Mouse (Mus musculus) heart, embryonic 13.5 days (tissue): ENCODE results near the gene Procr. TPM values are rescaled to one million over a fixed set of nuclear protein-coding genes. Genes with fewer than 3 reads are reported as not detected.
A peak's percentile ranks its signal among the peaks of the same experiment; 100 is the strongest.

Experiments
- ATAC-seq: fragments of 200-750 bp; cut with Nextera tagmentation; 2 replicates; pipeline ENCODE4 v1.8.0; 2017; ENCODE audit warnings: moderate TSS enrichment; ENCODE audit not compliant: insufficient number of reproducible peaks, low FRiP score, low TSS enrichment; ENCODE audit errors: extremely low read depth
- H3K27ac ChIP-seq: fragments of 300-500 bp; sonication (generic); replicated peaks from 2 replicates; pipeline ENCODE4 v1.5.1; 2015; ENCODE audit warnings: moderate library complexity, mild to moderate bottlenecking, inconsistent platforms
- H3K27me3 ChIP-seq: fragments of 300-500 bp; sonication (generic); replicated peaks from 2 replicates; pipeline ENCODE4 v1.6.1; 2015; ENCODE audit warnings: mild to moderate bottlenecking, inconsistent platforms
- H3K36me3 ChIP-seq: fragments of 300-500 bp; sonication (generic); 2 replicates; pipeline ENCODE4 v1.6.1; 2015; ENCODE audit warnings: mild to moderate bottlenecking, inconsistent platforms
- H3K4me1 ChIP-seq: fragments of 300-500 bp; sonication (generic); 2 replicates; pipeline ENCODE4 v1.6.1; 2015; ENCODE audit warnings: inconsistent platforms
- H3K4me2 ChIP-seq: fragments of 300-500 bp; sonication (generic); 2 replicates; pipeline ENCODE4 v1.6.1; 2015; ENCODE audit warnings: inconsistent platforms, mild to moderate bottlenecking, moderate library complexity
- H3K4me3 ChIP-seq: fragments of 300-500 bp; sonication (generic); 2 replicates; pipeline ENCODE4 v1.5.1; 2015; ENCODE audit warnings: moderate library complexity, mild to moderate bottlenecking, inconsistent platforms
- H3K9ac ChIP-seq: fragments of 300-500 bp; sonication (generic); 2 replicates; pipeline ENCODE4 v1.6.1; 2015; ENCODE audit warnings: inconsistent platforms, mild to moderate bottlenecking, moderate library complexity
- H3K9me3 ChIP-seq: fragments of 300-500 bp; sonication (generic); 2 replicates; pipeline ENCODE4 v1.6.1; 2016; ENCODE audit warnings: inconsistent platforms
- WGBS: fragments of 180-500 bp; shearing (Covaris S2); methylation state at CpG from one replicate; pipeline ENCODE4 v1.1.7; 2015; ENCODE audit warnings: mixed read lengths; 5-methylcytosine and 5-hydroxymethylcytosine counted together
- polyA plus RNA-seq: library from polyadenylated mRNA; unstranded; fragments of >200 nt; fragmentation: Nextera tagmentation; extraction: Ambion mirVana; gene quantifications from 2 replicates; pipeline ENCODE4 v1.2.1, GENCODE M21; 2015

The Procr gene
- 9.0 and 9.1 TPM in 2 replicates for polyA plus RNA-seq

DNA sequence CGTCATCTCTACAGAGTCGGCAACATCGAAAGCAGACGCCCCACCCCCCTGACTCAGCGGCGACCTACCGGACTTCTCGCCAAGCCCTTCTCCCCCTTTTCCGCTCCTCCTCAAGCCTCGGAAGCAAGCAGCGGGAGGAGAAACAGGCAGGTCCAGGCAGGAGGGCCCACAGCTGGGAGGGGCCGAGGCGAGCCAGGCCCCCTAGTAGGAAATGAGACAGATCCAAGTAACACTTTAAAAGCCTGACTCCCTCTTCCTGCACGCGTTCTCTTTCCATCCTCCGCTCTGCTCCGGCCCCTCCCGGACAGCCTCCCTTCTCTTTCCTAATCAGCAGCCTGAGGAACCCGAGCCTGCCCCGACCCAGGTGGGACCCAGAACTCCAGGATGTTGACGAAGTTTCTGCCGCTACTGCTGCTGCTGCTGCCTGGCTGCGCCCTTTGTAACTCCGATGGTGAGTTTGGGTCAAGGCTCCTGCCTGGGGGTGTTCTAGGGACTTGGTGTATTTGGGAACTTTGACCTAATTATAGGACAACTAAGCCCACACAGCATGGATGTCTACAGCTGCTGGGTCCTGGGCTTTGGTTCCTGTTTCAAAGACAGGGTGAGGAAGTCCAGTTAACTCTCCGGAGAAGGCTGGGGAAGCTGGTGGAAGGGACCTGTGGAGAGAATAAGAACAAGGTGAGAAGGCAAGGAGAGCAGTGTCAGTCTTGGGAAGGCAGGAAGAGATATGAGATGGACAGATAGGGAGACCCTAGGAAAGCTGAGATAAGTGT lies at the start of gene Procr:
Gene Procr (plus strand): TSS at position 104 of the 773 bp plus-strand sequence.
- no peaks in the 10 kb centered on the region for H3K36me3 ChIP-seq
- WGBS: 2% methylated on average over 25 of the region's 25 CpGs
- H3K4me2 ChIP-seq: peak within 1 kb of the TSS; percentile 83
- no peaks in the 10 kb centered on the region for H3K9me3 ChIP-seq
- peaks cover 26% of the 10 kb centered on the region for H3K27me3 ChIP-seq
- H3K4me1 ChIP-seq: peaks cover 9% of the 10 kb centered on the region
- peak within 1 kb of the TSS; percentile 53 for H3K4me3 ChIP-seq
- H3K9ac ChIP-seq: peak within 1 kb of the TSS; percentile 73
- peak; percentile 59; the same call in 1 of the 2 replicates for ATAC-seq
- peak within 1 kb of the TSS; percentile 39; the same call in 1 of the 2 replicates for H3K27ac ChIP-seq

DNA sequence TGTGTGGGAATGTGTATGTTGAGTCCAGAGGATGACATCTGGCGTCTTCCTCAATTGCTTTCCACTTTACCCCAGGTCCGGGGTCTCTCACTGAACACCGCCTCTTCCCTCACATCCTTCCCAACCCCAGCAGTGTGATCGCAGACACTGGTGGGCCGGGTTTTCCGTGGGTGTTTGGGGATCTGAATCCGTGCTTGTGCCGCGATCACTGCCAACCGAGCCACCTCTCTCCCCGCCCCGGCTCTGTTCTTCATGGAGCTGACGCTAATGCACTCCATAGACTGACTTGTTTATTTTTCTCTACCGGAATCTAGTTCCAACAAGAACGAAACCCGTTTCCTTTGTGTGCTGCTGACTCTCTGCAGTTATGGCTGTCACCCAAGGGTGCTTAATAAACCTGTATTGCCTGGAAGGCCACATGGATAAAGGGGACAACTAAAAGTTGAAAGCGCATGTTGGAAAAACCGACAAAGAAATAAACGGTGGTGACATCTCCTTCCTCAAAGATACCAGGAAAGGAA lies 49.5 kb upstream of the Procr start:
- H3K4me1 ChIP-seq: peaks cover 4% of the 10 kb centered on the region; the same call in 1 of the 2 replicates
- H3K27me3 ChIP-seq: no peaks in the 10 kb centered on the region
- H3K36me3 ChIP-seq: peaks cover 47% of the 10 kb centered on the region
- H3K9ac ChIP-seq: no peak overlapping the region
- no peak overlapping the region for H3K4me3 ChIP-seq
- H3K9me3 ChIP-seq: no peaks in the 10 kb centered on the region
- ATAC-seq: no peak
- WGBS: 82% methylated on average over 19 of the region's 19 CpGs
- H3K4me2 ChIP-seq: no peak overlapping the region
- H3K27ac ChIP-seq: no peak overlapping the region

DNA sequence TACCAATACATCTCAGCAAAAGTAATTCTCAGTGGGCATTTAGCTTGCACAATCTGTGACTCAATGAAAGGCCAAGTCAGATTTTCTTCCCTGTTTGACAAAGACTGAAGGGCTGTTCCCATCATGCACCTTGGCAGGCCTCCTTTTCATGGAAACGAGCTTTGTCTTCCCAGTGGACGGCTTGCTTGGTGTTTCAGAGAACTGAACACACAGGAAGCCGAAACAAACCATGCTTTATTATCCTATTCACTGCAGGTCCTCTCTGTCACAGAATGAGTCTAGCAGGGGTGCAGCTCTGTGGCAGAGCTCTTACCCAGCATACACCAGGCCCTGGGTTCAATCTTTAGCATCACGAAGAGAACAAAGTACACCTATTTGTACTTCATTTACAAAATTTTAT lies 47.3 kb upstream of the Procr start:
- H3K27ac ChIP-seq: no peak overlapping the region
- peaks cover 59% of the 10 kb centered on the region for H3K36me3 ChIP-seq
- 71% methylated on average over 4 of the region's 4 CpGs for WGBS
- no peak for ATAC-seq
- no peak overlapping the region for H3K4me3 ChIP-seq
- no peaks in the 10 kb centered on the region for H3K9me3 ChIP-seq
- peaks cover 11% of the 10 kb centered on the region; the same call in 1 of the 2 replicates for H3K4me1 ChIP-seq
- H3K27me3 ChIP-seq: no peaks in the 10 kb centered on the region
- H3K9ac ChIP-seq: no peak overlapping the region
- no peak overlapping the region for H3K4me2 ChIP-seq

DNA sequence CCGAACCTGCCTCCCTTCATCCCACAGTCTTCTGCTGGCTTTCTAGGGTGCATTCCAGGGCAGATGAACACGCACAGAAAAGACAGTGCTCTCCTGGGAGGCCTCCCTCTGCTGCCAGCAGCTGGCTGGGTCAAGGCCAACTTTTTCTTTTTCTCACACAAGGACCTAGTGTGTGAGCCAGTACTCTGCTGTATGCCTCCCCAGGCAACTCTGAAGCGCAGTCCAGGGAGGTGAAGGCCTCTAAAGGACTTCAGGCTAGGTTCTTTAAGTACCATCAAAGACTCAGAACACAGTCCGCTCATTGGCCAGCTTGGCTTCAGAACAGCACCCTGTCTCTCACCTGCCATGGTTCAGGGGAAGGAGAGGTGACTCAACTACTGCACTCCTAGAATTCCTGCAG lies 43.7 kb upstream of the Procr start:
- no peak overlapping the region for H3K27ac ChIP-seq
- H3K4me1 ChIP-seq: peaks cover 11% of the 10 kb centered on the region; the same call in 1 of the 2 replicates
- no peak overlapping the region for H3K9ac ChIP-seq
- H3K4me2 ChIP-seq: no peak overlapping the region
- H3K36me3 ChIP-seq: peaks cover 81% of the 10 kb centered on the region
- no peak overlapping the region for H3K4me3 ChIP-seq
- H3K9me3 ChIP-seq: no peaks in the 10 kb centered on the region
- 75% methylated on average over 4 of the region's 4 CpGs for WGBS
- no peak for ATAC-seq
- no peaks in the 10 kb centered on the region for H3K27me3 ChIP-seq

GRCm38 (mm10) chr2:155710557-155710956 lies 40.4 kb upstream of the Procr start:
- H3K4me1 ChIP-seq: peaks cover 6% of the 10 kb centered on the region; the same call in 1 of the 2 replicates
- WGBS: 86% methylated on average over 11 of the region's 11 CpGs
- no peaks in the 10 kb centered on the region for H3K9me3 ChIP-seq
- H3K4me2 ChIP-seq: no peak overlapping the region
- H3K9ac ChIP-seq: no peak overlapping the region
- no peak overlapping the region for H3K4me3 ChIP-seq
- peaks cover 79% of the 10 kb centered on the region for H3K36me3 ChIP-seq
- no peak for ATAC-seq
- no peaks in the 10 kb centered on the region for H3K27me3 ChIP-seq
- H3K27ac ChIP-seq: no peak overlapping the region

DNA sequence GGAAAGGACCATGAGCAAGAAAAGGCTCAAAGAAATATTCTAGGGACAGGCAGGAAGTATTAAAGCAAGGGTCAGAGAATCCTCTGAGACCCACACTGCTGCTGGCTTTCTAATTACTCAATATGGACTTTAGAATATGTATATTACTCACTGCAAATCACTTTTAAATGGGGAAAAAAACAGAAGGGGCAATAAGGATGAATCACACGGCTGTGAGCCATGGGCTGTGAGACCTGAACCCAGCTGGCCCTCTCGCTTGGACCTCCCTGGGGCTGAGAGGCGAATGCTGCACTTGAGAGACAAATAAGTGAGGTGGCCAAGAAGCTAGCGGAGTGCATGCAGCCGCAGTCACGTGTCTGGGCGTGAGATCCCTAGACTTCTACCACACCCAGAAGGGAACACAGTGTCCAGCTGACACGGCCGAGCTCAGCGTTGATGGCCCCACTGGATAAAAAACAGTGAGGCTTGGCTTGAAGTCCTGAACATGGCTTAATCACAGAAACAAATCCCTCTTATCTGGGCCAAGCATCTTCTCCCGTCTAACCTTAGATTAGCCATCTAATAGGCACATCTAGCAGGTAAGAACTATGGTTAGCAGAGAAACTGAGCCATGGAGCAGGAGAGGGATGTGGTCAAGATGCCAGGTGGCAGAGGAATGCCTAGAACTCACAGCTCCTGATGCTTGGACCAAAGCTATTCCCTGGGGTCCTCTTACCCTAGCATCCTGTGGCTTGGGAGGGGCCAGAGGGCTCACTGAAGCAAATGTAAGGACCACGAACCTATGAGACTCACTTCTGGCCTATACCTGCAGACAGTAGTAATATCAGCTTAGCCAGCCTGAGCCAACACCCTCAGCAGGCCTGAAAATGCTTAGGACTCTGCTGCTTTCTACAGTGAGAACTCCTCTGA lies 33.6 kb upstream of the Procr start:
- Histone ChIP-seq H3K9me3 (no peaks in the 10 kb centered on the region), H3K9ac (no peak overlapping the region), H3K4me1 (no peaks in the 10 kb centered on the region), H3K4me3 (no peak overlapping the region), H3K36me3 (peaks cover 78% of the 10 kb centered on the region), H3K27me3 (no peaks in the 10 kb centered on the region), H3K4me2 (no peak overlapping the region), H3K27ac (no peak overlapping the region)
- WGBS: 82% methylated on average over 12 of the region's 12 CpGs
- ATAC-seq: no peak

DNA sequence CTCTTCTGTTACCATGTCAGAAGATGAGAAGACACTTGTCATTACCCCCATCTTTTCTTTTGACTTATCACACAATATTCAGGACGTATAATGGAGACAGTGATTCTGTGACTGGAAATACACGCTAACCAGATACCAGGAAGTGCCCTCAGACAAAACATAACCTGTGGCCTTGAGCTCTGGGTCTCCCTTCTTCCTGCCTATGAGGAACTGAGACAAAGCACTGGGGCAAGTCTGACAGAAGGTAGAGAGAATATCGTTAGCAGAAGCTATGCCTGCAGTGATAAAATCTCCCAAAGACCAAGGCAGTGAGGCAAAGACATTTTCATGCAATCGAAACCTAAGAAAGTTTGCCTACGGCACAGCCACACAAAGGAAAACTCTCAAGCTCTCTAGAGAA lies 30.3 kb upstream of the Procr start:
- Histone ChIP-seq H3K9me3 (no peaks in the 10 kb centered on the region), H3K4me1 (no peaks in the 10 kb centered on the region), H3K4me2 (no peak overlapping the region), H3K4me3 (no peak overlapping the region), H3K27ac (no peak overlapping the region), H3K36me3 (peaks cover 60% of the 10 kb centered on the region), H3K9ac (no peak overlapping the region), H3K27me3 (no peaks in the 10 kb centered on the region)
- no peak for ATAC-seq
- 74% methylated on average over 5 of the region's 5 CpGs for WGBS

DNA sequence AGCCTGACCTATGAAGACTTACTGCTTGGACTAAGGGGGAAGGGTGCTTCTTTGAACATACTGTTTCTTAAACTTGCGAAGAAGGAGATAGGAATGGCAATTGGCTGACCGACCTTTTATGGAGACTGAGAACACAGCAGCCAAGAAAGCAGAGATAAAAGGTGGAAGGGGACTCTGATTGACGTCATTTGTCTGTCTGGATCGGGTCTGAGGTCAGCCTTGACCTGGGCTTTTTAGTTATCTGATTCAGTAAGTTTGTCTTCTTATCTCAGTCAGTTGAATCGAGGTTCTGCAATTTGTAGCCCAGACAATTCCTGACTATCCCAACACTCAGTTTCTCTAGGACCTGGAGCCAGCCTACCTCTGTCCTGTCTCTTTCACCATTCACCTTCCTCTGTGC lies 26.9 kb upstream of the Procr start:
- Histone ChIP-seq H3K4me3 (no peak overlapping the region), H3K27me3 (no peaks in the 10 kb centered on the region), H3K9me3 (no peaks in the 10 kb centered on the region), H3K4me1 (peaks cover 6% of the 10 kb centered on the region), H3K4me2 (no peak overlapping the region), H3K36me3 (peaks cover 44% of the 10 kb centered on the region), H3K9ac (no peak overlapping the region), H3K27ac (no peak overlapping the region)
- WGBS: 41% methylated on average over 5 of the region's 5 CpGs
- ATAC-seq: no peak

DNA sequence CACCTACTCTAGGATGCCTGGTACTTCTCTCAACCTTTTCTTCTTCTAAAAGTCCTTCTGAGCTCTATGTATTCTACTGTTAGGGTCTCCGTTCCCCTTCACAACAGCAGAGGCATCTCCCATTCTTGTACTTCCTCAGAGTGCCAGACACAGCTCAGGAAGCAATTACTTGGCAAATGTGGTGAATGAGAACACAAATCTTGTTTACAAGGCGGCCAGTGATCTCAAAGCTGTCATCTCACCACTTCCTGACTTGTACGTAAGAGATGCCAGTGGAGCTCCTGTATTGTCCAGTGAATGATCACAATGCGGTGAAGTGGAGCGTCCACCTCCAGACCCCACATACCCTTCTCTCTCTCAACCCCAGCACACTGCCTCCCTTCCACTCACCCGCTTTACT lies 26.4 kb upstream of the Procr start:
- no peak overlapping the region for H3K9ac ChIP-seq
- 73% methylated on average over 6 of the region's 6 CpGs for WGBS
- ATAC-seq: no peak

GRCm38 (mm10) chr2:155726302-155726701 lies 24.6 kb upstream of the Procr start:
- H3K27ac ChIP-seq: no peak overlapping the region
- no peak for ATAC-seq

More for the DNA sequence above, 26.4 kb upstream of the Procr start:
- no peak overlapping the region for H3K27ac ChIP-seq
- no peak overlapping the region for H3K4me2 ChIP-seq
- peaks cover 6% of the 10 kb centered on the region for H3K4me1 ChIP-seq
- H3K4me3 ChIP-seq: no peak overlapping the region
- H3K36me3 ChIP-seq: peaks cover 40% of the 10 kb centered on the region
- H3K27me3 ChIP-seq: no peaks in the 10 kb centered on the region
- no peaks in the 10 kb centered on the region for H3K9me3 ChIP-seq

DNA sequence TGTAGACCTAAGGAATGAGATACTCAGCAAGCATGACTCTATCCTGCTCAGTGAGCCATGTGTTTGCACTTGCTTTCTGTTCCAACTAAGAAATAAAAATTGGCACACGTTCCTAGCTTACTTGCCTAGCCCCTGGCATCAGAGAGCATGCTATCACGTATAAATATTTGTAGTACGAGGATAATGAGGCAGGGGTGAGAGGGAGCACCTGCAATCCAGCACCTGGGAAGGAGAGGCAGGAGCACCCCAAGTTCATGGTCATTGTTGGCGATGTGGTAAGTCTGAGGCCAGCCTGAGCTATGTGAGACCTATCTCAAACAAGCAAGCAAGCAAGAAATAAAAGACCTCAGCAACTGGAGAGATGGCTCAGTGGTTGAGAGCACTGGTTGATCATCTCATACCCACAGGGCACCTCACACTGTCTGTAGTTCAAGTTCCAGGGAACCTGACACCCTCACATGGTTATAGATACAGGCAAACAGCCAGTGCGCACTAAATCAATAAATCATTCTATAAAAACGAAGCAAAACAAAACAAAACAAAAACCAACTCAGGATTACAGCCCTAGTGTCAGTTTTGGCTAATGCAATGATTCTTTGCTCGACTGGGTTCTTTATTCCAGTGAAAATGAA lies 23.0 kb upstream of the Procr start:
- Histone ChIP-seq H3K27me3 (no peaks in the 10 kb centered on the region), H3K9ac (no peak overlapping the region), H3K4me3 (no peak overlapping the region), H3K27ac (no peak overlapping the region), H3K4me2 (peak overlapping the region; percentile 93; the same call in 1 of the 2 replicates), H3K9me3 (no peaks in the 10 kb centered on the region), H3K36me3 (peaks cover 13% of the 10 kb centered on the region), H3K4me1 (peaks cover 10% of the 10 kb centered on the region)
- no peak for ATAC-seq
- 77% methylated on average over 7 of the region's 7 CpGs for WGBS

More at GRCm38 (mm10) chr2:155726302-155726701, 24.6 kb upstream of the Procr start:
- Histone ChIP-seq H3K9ac (no peak overlapping the region), H3K4me3 (no peak overlapping the region), H3K27me3 (no peaks in the 10 kb centered on the region), H3K9me3 (no peaks in the 10 kb centered on the region), H3K36me3 (peaks cover 28% of the 10 kb centered on the region), H3K4me2 (no peak overlapping the region), H3K4me1 (peaks cover 10% of the 10 kb centered on the region)
- 86% methylated on average over 7 of the region's 7 CpGs for WGBS
